Mouse (Mus musculus) C3H10T1/2 (cell line): ENCODE results near the gene Fkbp2. TPM values are rescaled to one million over a fixed set of nuclear protein-coding genes. Genes with fewer than 3 reads are reported as not detected.

Source experiments
- polyA plus RNA-seq, 2 experiments: library from polyadenylated mRNA; unstranded; fragments of >200 nt; fragmentation: generic; extraction: Trizol; gene quantifications; one replicate each; pipeline ENCODE4 v1.2.1; 2012; ENCODE audit warnings: missing spikeins in 2 of 2

Fkbp2 gene
- polyA plus RNA-seq: 100 to 1,000 TPM; 263 to 273 TPM

GRCm38 (mm10) chr19:6980381-6981093, at the start of gene Fkbp2:
Gene Fkbp2, minus strand, starts transcription at chr19:6980501.

GRCm38 (mm10) chr19:7019191-7019590, 38.9 kb upstream of the Fkbp2 start, which contains the start of gene Fermt3:
Gene Fermt3, minus strand, starts transcription at chr19:7019469.

GRCm38 (mm10) chr19:6996006-6996405, 15.7 kb upstream of the Fkbp2 start, which contains the start of the genes Nudt22 and Trpt1:
Gene Nudt22, minus strand, starts transcription at chr19:6996117.
Gene Trpt1, plus strand, starts transcription at chr19:6996131.

GRCm38 (mm10) chr19:6992011-6992858, 11.9 kb upstream of the Fkbp2 start, which contains the start of gene Dnajc4:
Gene Dnajc4, minus strand, starts transcription at chr19:6992572.

GRCm38 (mm10) chr19:6987061-6987903, 7.0 kb upstream of the Fkbp2 start, which contains the start of gene Vegfb:
Gene Vegfb, minus strand, starts transcription at chr19:6987651.

GRCm38 (mm10) chr19:6975537-6976521, 4.5 kb downstream of the Fkbp2 start, which contains the start of gene Plcb3:
Gene Plcb3, minus strand, starts transcription at chr19:6976470.

GRCm38 (mm10) chr19:6974211-6975205, 5.8 kb downstream of the Fkbp2 start, which contains the start of gene Ppp1r14b:
Gene Ppp1r14b, plus strand, starts transcription at chr19:6974968.

GRCm38 (mm10) chr19:6942249-6942691, 38.0 kb downstream of the Fkbp2 start, which contains the start of gene Gpr137:
Gene Gpr137, minus strand, starts transcription at chr19:6942480.

GRCm38 (mm10) chr19:6941372-6942248, 38.7 kb downstream of the Fkbp2 start, which contains the start of gene Bad:
Gene Bad, plus strand, starts transcription at chr19:6941861.

GRCm38 (mm10) chr19:6934195-6934977, 45.9 kb downstream of the Fkbp2 start, which contains the start of gene Kcnk4:
Gene Kcnk4, minus strand, starts transcription at chr19:6934515.

Other genes starting within 250 kb of the Fkbp2 start
- gene Rps6ka4, start 139.9 kb downstream of the Fkbp2 start, polyA plus RNA-seq: 10 to 100 TPM; 52.0 to 84.8 TPM
- gene Ccdc88b, start 122.3 kb downstream of the Fkbp2 start, polyA plus RNA-seq: under 1 TPM; 0.08 to 0.25 TPM
- 100 to 1,000 TPM; 375 to 622 TPM for gene Trmt112, start 70.8 kb downstream of the Fkbp2 start, polyA plus RNA-seq
- gene Prdx5, start 70.4 kb downstream of the Fkbp2 start, polyA plus RNA-seq: 100 to 1,000 TPM; 235 to 247 TPM
- gene Esrra, start 58.7 kb downstream of the Fkbp2 start, polyA plus RNA-seq: 10 to 100 TPM; 14.9 to 28.8 TPM
- under 1 TPM in 1 of 2 experiments, not detected in 1; 0.34 TPM for gene Catsperz, start 55.1 kb downstream of the Fkbp2 start, polyA plus RNA-seq
- under 1 TPM; 0.08 to 0.28 TPM for gene Kcnk4, start 46.0 kb downstream of the Fkbp2 start, polyA plus RNA-seq
- 100 to 1,000 TPM; 155 to 180 TPM for gene Bad, start 38.6 kb downstream of the Fkbp2 start, polyA plus RNA-seq
- 10 to 100 TPM; 42.4 to 50.3 TPM for gene Gpr137, start 38.0 kb downstream of the Fkbp2 start, polyA plus RNA-seq
- gene Ppp1r14b, start 5.5 kb downstream of the Fkbp2 start, polyA plus RNA-seq: 1,000 to 10,000 TPM in 1 of 2 experiments, 100 to 1,000 TPM in 1; 321 to 1,838 TPM
- 10 to 100 TPM; 14.8 to 39.5 TPM for gene Plcb3, start 4.0 kb downstream of the Fkbp2 start, polyA plus RNA-seq
- 100 to 1,000 TPM in 1 of 2 experiments, 10 to 100 TPM in 1; 97.7 to 101 TPM for gene Vegfb, start 7.2 kb upstream of the Fkbp2 start, polyA plus RNA-seq
- 10 to 100 TPM; 23.6 to 59.0 TPM for gene Dnajc4, start 12.1 kb upstream of the Fkbp2 start, polyA plus RNA-seq
- 10 to 100 TPM; 31.2 to 50.1 TPM for gene Nudt22, start 15.6 kb upstream of the Fkbp2 start, polyA plus RNA-seq
- 10 to 100 TPM in 1 of 2 experiments, 1 to 10 TPM in 1; 9.2 to 18.4 TPM for gene Trpt1, start 15.6 kb upstream of the Fkbp2 start, polyA plus RNA-seq
- under 1 TPM; 0.14 to 0.52 TPM for gene Fermt3, start 39.0 kb upstream of the Fkbp2 start, polyA plus RNA-seq
- 100 to 1,000 TPM; 158 to 173 TPM for gene Stip1, start 59.5 kb upstream of the Fkbp2 start, polyA plus RNA-seq
- 10 to 100 TPM; 11.8 to 33.4 TPM for gene Macrod1, start 76.3 kb upstream of the Fkbp2 start, polyA plus RNA-seq
- gene Flrt1, start 125.2 kb upstream of the Fkbp2 start, polyA plus RNA-seq: 1 to 10 TPM in 1 of 2 experiments, under 1 TPM in 1; 0.02 to 1.1 TPM
- gene Otub1, start 225.8 kb upstream of the Fkbp2 start, polyA plus RNA-seq: 100 to 1,000 TPM; 165 TPM
- 1,000 to 10,000 TPM; 1,138 to 1,402 TPM for gene Cox8a, start 237.1 kb upstream of the Fkbp2 start, polyA plus RNA-seq